Mouse (Mus musculus) MEL (cell line): ENCODE measurements around the gene Gfpt2. TPM values are rescaled to one million over a fixed set of nuclear protein-coding genes. Genes with fewer than 3 reads are reported as not detected.

Experiments
- DNase-seq: peaks from one replicate; pipeline ENCODE4 v3.0.0; 2011; ENCODE audit warnings: low read depth, low spot score
- H3K27ac ChIP-seq: 2 replicates; pipeline ENCODE4 v1.5.1; 2012; ENCODE audit warnings: low read depth, mild to moderate bottlenecking, control low read depth, low read length, moderate library complexity; ENCODE audit not compliant: control insufficient read depth
- H3K27me3 ChIP-seq, 2 experiments: fragments of 150-350 bp in 1 of 2; sonication (generic) in 1 of 2; 2 replicates each; pipeline ENCODE4 v1.6.1; 2012; ENCODE audit warnings: low read length in 2 of 2, mild to moderate bottlenecking in 2 of 2, improper control_type of control experiment in 1 of 2, moderate library complexity in 1 of 2; ENCODE audit not compliant: insufficient read depth in 2 of 2, control insufficient read depth in 1 of 2
- H3K36me3 ChIP-seq, 2 experiments: 2 replicates each; pipeline ENCODE4 v1.6.1; 2012 to 2014; ENCODE audit warnings: low read length in 2 of 2, improper control_type of control experiment in 1 of 2, inconsistent platforms in 1 of 2, mild to moderate bottlenecking in 1 of 2; ENCODE audit not compliant: insufficient read depth in 2 of 2, control insufficient read depth in 1 of 2
- H3K4me1 ChIP-seq, 2 experiments: fragments of 150-350 bp in 1 of 2; sonication (generic) in 1 of 2; 2 replicates each; pipeline ENCODE4 v1.6.1; 2012; ENCODE audit warnings: low read length in 2 of 2, improper control_type of control experiment in 1 of 2, mild to moderate bottlenecking in 1 of 2; ENCODE audit not compliant: insufficient read depth in 2 of 2, control insufficient read depth in 1 of 2
- H3K4me3 ChIP-seq, 2 experiments: fragments of 150-350 bp in 1 of 2; sonication (generic) in 1 of 2; 2 replicates each; pipeline ENCODE4 v1.5.1; 2012; ENCODE audit warnings: low read depth in 2 of 2, low read length in 2 of 2, mild to moderate bottlenecking in 2 of 2, moderate library complexity in 2 of 2, control low read depth in 1 of 2, improper control_type of control experiment in 1 of 2; ENCODE audit not compliant: control insufficient read depth in 1 of 2, insufficient read depth in 1 of 2
- H3K79me2 ChIP-seq: 2 replicates; pipeline ENCODE4 v1.6.1; 2012; ENCODE audit warnings: mild to moderate bottlenecking, low read length, moderate library complexity; ENCODE audit not compliant: control insufficient read depth, poor library complexity, insufficient read depth
- H3K9ac ChIP-seq: 2 replicates; pipeline ENCODE4 v1.6.1; 2012; ENCODE audit warnings: low read depth, mild to moderate bottlenecking, control low read depth, low read length, moderate library complexity; ENCODE audit not compliant: control insufficient read depth, poor library complexity, severe bottlenecking
- H3K9me3 ChIP-seq: fragments of 150-350 bp; sonication (generic); replicated peaks from 2 replicates; pipeline ENCODE4 v1.6.1; 2012; ENCODE audit warnings: mild to moderate bottlenecking, low read length, improper control_type of control experiment, moderate library complexity; ENCODE audit not compliant: insufficient read depth
- E2F4 ChIP-seq: IDR thresholded peaks from 2 replicates; pipeline ENCODE4 v1.6.1; 2011; ENCODE audit warnings: low read depth, low read length, improper control_type of control experiment, borderline replicate concordance
- ELF1 ChIP-seq: IDR thresholded peaks from 2 replicates; pipeline ENCODE4 v1.6.1; 2014; ENCODE audit warnings: low read depth, mild to moderate bottlenecking, inconsistent platforms, low read length, improper control_type of control experiment, moderate library complexity
- ETS1 ChIP-seq: IDR thresholded peaks from 2 replicates; pipeline ENCODE4 v1.6.1; 2012; ENCODE audit warnings: low read depth, mild to moderate bottlenecking, inconsistent platforms, low read length, improper control_type of control experiment, moderate library complexity
- GATA1 ChIP-seq: IDR thresholded peaks from 2 replicates; pipeline ENCODE4 v1.6.1; 2011; ENCODE audit warnings: low read depth, low read length, improper control_type of control experiment
- JUND ChIP-seq: IDR thresholded peaks from 2 replicates; pipeline ENCODE4 v1.6.1; 2011; ENCODE audit warnings: low read depth, mild to moderate bottlenecking, improper control_type of control experiment, low read length
- MAX ChIP-seq: IDR thresholded peaks from 2 replicates; pipeline ENCODE4 v1.6.1; 2011; ENCODE audit warnings: low read length, improper control_type of control experiment
- MAZ ChIP-seq: IDR thresholded peaks from 2 replicates; pipeline ENCODE4 v1.6.1; 2012; ENCODE audit warnings: low read depth, mild to moderate bottlenecking, inconsistent platforms, low read length, improper control_type of control experiment
- MEF2A ChIP-seq: IDR thresholded peaks from 2 replicates; pipeline ENCODE4 v1.6.1; 2014; ENCODE audit warnings: low read depth, mild to moderate bottlenecking, inconsistent platforms, low read length, improper control_type of control experiment; ENCODE audit not compliant: poor library complexity, insufficient replicate concordance, severe bottlenecking; ENCODE audit errors: extremely low read depth
- MXI1 ChIP-seq: IDR thresholded peaks from 2 replicates; pipeline ENCODE4 v1.6.1; 2011; ENCODE audit warnings: mild to moderate bottlenecking, low read depth, low read length, improper control_type of control experiment
- NELFE ChIP-seq: IDR thresholded peaks from 2 replicates; pipeline ENCODE4 v1.6.1; 2011; ENCODE audit warnings: low read depth, low read length, improper control_type of control experiment
- POLR2A ChIP-seq, 2 experiments: IDR thresholded peaks; 2 replicates each; pipeline ENCODE4 v1.6.1; 2011 to 2012; ENCODE audit warnings: low read length in 2 of 2, mild to moderate bottlenecking in 2 of 2, control low read depth in 1 of 2, improper control_type of control experiment in 1 of 2, low read depth in 1 of 2, moderate library complexity in 1 of 2; ENCODE audit not compliant: control insufficient read depth in 1 of 2, insufficient read depth in 1 of 2, poor library complexity in 1 of 2
- POLR2AphosphoS2 ChIP-seq: IDR thresholded peaks from 2 replicates; pipeline ENCODE4 v1.6.1; 2011; ENCODE audit warnings: low read length, improper control_type of control experiment
- TAL1 ChIP-seq: IDR thresholded peaks from 2 replicates; pipeline ENCODE4 v1.6.1; 2012; ENCODE audit warnings: mild to moderate bottlenecking, inconsistent platforms, low read length, moderate library complexity, mixed read lengths
- TCF12 ChIP-seq: IDR thresholded peaks from 2 replicates; pipeline ENCODE4 v1.6.1; 2014; ENCODE audit warnings: low read depth, mild to moderate bottlenecking, inconsistent platforms, low read length, improper control_type of control experiment, moderate library complexity
- UBTF ChIP-seq: IDR thresholded peaks from 2 replicates; pipeline ENCODE4 v1.6.1; 2012; ENCODE audit warnings: low read depth, mild to moderate bottlenecking, inconsistent platforms, low read length, improper control_type of control experiment, moderate library complexity, borderline replicate concordance; ENCODE audit not compliant: insufficient read depth
- ZC3H11A ChIP-seq: IDR thresholded peaks from 2 replicates; pipeline ENCODE4 v1.6.1; 2012; ENCODE audit warnings: low read depth, mild to moderate bottlenecking, inconsistent platforms, low read length, improper control_type of control experiment
- ZKSCAN1 ChIP-seq: IDR thresholded peaks from 2 replicates; pipeline ENCODE4 v1.6.1; 2012; ENCODE audit warnings: low read depth, mild to moderate bottlenecking, inconsistent platforms, low read length, improper control_type of control experiment, moderate library complexity
- polyA plus RNA-seq, 2 experiments: library from polyadenylated mRNA; stranded (reverse) in 1 of 2; unstranded in 1 of 2; fragments of >175 nt in 1 of 2; fragments of >200 nt in 1 of 2; gene quantifications; 2 replicates each; pipeline versions ENCODE4 v1.2.1 to v1.2.4; 2012; ENCODE audit warnings: low replicate concordance in 2 of 2, low read depth in 1 of 2; ENCODE audit not compliant: insufficient read length in 2 of 2, insufficient read depth in 1 of 2, missing spikeins in 1 of 2
- total RNA-seq: library from RNA; depleted of rRNA; stranded (reverse); fragments of 300-350 nt; gene quantifications from 2 replicates; pipeline ENCODE4 v1.2.3, GENCODE M21; 2012

Gfpt2 gene
- total and polyA plus RNA-seq, 3 experiments: 4.0 to 8.0 TPM; not detected in 1

DNA sequence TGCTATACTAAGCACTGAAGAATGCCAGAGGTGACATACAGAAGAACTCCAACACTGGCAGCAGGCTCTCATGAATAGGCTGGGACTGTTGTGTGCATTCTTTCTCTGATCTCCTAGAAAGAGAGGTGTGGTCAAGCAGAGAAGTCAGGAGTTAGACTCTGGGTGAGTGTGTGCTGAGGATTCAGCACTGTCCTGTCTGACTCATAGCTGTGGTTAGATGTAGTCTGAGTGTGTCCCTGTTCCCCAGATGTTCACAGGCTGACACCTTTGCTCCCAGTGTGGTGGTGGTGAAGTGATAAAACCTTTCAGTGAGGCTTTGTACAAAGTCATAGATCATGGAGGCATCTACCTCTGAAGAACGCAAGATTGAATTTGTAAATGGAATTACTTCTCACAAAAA, 47.2 kb upstream of the Gfpt2 start:
- H3K27ac ChIP-seq: no peak overlapping the region
- TF ChIP-seq TAL1 (peak; percentile 47), E2F4 (no peak)
- H3K36me3 ChIP-seq: no peaks in the 10 kb centered on the region
- H3K4me3 ChIP-seq: no peak overlapping the region
- H3K9ac ChIP-seq: no peak overlapping the region
- H3K79me2 ChIP-seq: no peaks in the 10 kb centered on the region
- peaks cover 0 to 1% of the 10 kb centered on the region in 2 experiments; a peak in 2 of 4 replicates for H3K27me3 ChIP-seq
- no peaks in the 10 kb centered on the region for H3K9me3 ChIP-seq
- H3K4me1 ChIP-seq: no peaks in the 10 kb centered on the region
- DNase-seq: peak; percentile 52

DNA sequence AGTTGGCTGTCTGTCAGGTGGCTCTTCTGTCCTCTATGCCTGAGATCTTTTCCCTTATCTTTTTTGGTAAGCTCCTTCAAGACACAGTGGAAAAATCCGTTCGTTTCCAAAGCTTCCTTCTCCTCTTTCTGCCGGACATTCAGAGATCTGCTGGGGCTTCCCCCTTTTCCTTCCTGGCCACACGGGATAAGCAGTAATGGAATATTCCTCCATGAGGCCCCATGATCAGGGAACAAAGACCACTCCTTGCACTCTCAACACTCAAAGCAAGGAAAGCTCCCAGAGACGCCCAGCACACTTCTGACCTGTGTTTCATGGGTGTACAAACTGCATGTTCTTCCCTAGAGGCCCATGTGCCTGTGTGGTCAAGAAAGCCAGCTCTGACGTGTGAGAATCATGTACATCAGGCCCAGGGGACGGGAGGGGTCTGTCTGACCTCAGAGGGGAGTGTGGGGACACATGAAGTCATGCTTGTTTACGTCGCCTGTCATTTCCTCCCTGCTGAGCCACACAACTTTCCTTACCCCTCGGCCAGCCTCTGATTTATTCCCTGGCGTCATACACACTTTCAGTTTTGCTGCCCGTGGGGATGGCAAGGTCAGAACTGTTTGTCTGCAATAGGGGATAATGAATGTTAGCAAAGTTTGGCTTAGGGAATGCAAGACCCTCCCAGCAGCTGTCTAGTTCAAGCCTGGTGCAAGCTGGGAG, 38.9 kb upstream of the Gfpt2 start:
- Histone ChIP-seq H3K79me2 (no peaks in the 10 kb centered on the region), H3K4me3 (no peak overlapping the region), H3K9ac (no peak overlapping the region), H3K4me1 (no peaks in the 10 kb centered on the region), H3K9me3 (no peaks in the 10 kb centered on the region), H3K27ac (no peak overlapping the region), H3K27me3 (peaks cover under 1 to 4% of the 10 kb centered on the region in 2 experiments; a peak in 3 of 4 replicates), H3K36me3 (no peaks in the 10 kb centered on the region)
- TF ChIP-seq MEF2A: no peak
- TF ChIP-seq TCF12: no peak
- TF ChIP-seq ZKSCAN1: no peak
- TF ChIP-seq MAZ: no peak
- TF ChIP-seq MXI1: no peak
- no peak for TF ChIP-seq ETS1
- TF ChIP-seq POLR2AphosphoS2: no peak
- TF ChIP-seq UBTF: no peak
- TF ChIP-seq ELF1: no peak
- no peak for TF ChIP-seq ZC3H11A
- TF ChIP-seq NELFE: no peak
- TF ChIP-seq MAX: no peak
- no peak for TF ChIP-seq TAL1
- no peak for TF ChIP-seq POLR2A (IDR thresholded peaks at IDR 0.05; ENCODE audit: control insufficient read depth in 1 of 2, insufficient read depth in 1 of 2, low read depth in 1 of 2, low read length in 2 of 2, poor library complexity in 1 of 2)
- no peak for TF ChIP-seq JUND
- no peak for TF ChIP-seq GATA1
- DNase-seq: no peak
